Mouse (Mus musculus) brain, embryonic 14.5 days (tissue): ENCODE measurements around the gene Slc30a7.

ENCODE experiments used
- CTCF ChIP-seq: fragments of 200-500 bp; IDR thresholded peaks from 2 replicates; pipeline ENCODE4 v1.5.1; 2012; ENCODE audit warnings: inconsistent platforms, mild to moderate bottlenecking, moderate library complexity, borderline replicate concordance; ENCODE audit not compliant: insufficient read depth, insufficient read length; ENCODE audit errors: extremely low read depth
- POLR2A ChIP-seq: fragments of 200-500 bp; IDR thresholded peaks from 2 replicates; pipeline ENCODE4 v1.6.1; 2012; ENCODE audit warnings: mild to moderate bottlenecking, inconsistent platforms, borderline replicate concordance; ENCODE audit not compliant: poor library complexity, insufficient read depth, insufficient read length, severe bottlenecking; ENCODE audit errors: extremely low read depth

DNA sequence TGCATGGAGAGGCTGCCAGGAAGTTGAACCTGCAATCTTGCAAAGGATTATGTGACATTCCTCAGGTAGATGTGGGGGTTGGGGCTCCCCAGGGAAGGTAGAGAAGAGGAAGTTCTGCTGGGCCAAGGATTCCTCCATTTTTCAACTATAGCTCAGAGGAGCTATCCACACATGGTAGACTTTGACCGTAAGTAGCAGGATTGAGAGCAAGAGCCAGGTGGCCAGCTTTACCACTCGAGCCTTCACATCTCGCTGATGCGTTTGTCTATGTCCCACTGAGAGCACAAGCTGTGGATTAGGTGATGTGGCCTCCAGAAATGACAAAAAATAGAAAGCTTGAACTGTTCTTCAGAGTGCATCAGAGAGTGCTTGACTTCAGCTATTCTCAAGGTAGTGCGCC, 11.9 kb upstream of the Slc30a7 start:
- TF ChIP-seq POLR2A, result no peak
- TF ChIP-seq CTCF, result no peak
